Comparison of ENCODE assay signal across 8 mouse cellular contexts in the genomic region with DNA sequence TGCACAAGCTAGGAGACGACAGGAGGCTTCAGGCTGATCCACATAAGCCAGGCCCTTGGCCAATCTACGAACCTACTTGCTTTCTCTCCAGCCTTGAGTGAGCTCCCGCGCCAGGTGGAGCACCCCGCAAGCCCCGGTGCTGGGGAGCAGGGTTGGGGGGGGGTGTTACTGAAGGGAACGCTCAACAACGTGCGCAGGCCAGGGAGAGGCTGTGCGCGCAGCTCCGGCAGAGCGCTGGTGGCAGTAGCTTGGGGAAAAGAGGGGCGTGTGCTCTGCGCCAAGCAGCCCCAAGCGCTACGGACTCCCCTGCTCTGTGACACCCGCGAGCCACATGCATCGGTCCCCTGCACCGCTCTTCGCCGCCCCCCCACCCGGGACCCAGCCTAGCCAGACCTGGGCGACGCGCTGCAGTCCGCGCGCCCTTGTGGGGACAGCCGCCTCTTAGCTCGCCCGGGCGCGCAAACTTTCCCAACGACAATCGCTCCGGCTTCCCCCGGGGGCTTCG.
DNase-seq lines count a peak whose midpoint lies in the region; ATAC-seq and TF ChIP-seq lines count a peak whose summit lies in the region.

No protein-coding gene starts in this region.

- no peak for TF ChIP-seq CTCF in liver, embryonic 14.5 days (IDR thresholded peaks at IDR 0.05; ENCODE audit: low read depth)

- no peak overlapping the region for H3K27ac ChIP-seq in brown adipose tissue, adult 24 weeks (replicated peaks; ENCODE audit: low read depth, low read length)
- H3K27ac ChIP-seq in forebrain, embryonic 15.5 days (replicated peaks) = no peak overlapping the region; the same call in 1 of the 2 replicates
- H3K27ac ChIP-seq in intestine, embryonic 14.5 days (ENCODE audit: low read depth) = peak overlapping the region; percentile 78; the same call in 1 of the 2 replicates
- no peak overlapping the region for H3K27ac ChIP-seq in liver, embryonic 14.5 days

- peak overlapping the region; percentile 91 for H3K9ac ChIP-seq in forebrain, embryonic 15.5 days (replicated peaks)
- H3K9ac ChIP-seq in intestine, embryonic 14.5 days (ENCODE audit: low read length) = peak overlapping the region; percentile 84
- no peak overlapping the region for H3K9ac ChIP-seq in liver, embryonic 14.5 days (replicated peaks)

- no peaks in the 10 kb centered on the region for H3K36me3 ChIP-seq in forebrain, embryonic 15.5 days
- H3K36me3 ChIP-seq in intestine, embryonic 14.5 days (ENCODE audit: control insufficient read depth, insufficient read depth, low read length) = no peaks in the 10 kb centered on the region
- H3K36me3 ChIP-seq in liver, embryonic 14.5 days (replicated peaks; ENCODE audit: control insufficient read depth, insufficient read depth, low read depth) = no peaks in the 10 kb centered on the region

- peak; percentile 82 for ATAC-seq in forebrain, embryonic 15.5 days (replicated peaks)
- ATAC-seq in intestine, embryonic 14.5 days (replicated peaks; ENCODE audit: low FRiP score, low TSS enrichment, low read depth) = peak; percentile 61
- 0 out of 2 replicates have a peak, but pooled peaks have one; percentile 8 for ATAC-seq in liver, embryonic 14.5 days (ENCODE audit: insufficient read depth)
- no peak for ATAC-seq in monocyte, adult 5-6 weeks (replicated peaks; ENCODE audit: insufficient number of reproducible peaks, low FRiP score, low TSS enrichment, poor library complexity, severe bottlenecking)

- peak overlapping the region; percentile 98 for H3K4me2 ChIP-seq in forebrain, embryonic 15.5 days (replicated peaks)
- peak overlapping the region; percentile 97 for H3K4me2 ChIP-seq in intestine, embryonic 14.5 days (ENCODE audit: low read length)
- H3K4me2 ChIP-seq in liver, embryonic 14.5 days (ENCODE audit: low read depth) = peak overlapping the region; percentile 60

- TF ChIP-seq EP300 in liver, embryonic 14.5 days (IDR thresholded peaks at IDR 0.05; ENCODE audit: low read depth) = no peak

- no peaks in the 10 kb centered on the region for H3K9me3 ChIP-seq in forebrain, embryonic 15.5 days
- H3K9me3 ChIP-seq in intestine, embryonic 14.5 days (ENCODE audit: control insufficient read depth, low read length) = no peaks in the 10 kb centered on the region
- no peaks in the 10 kb centered on the region for H3K9me3 ChIP-seq in liver, embryonic 14.5 days (ENCODE audit: control insufficient read depth, low read length)

- H3K27me3 ChIP-seq in forebrain, embryonic 15.5 days = no peaks in the 10 kb centered on the region; the same call in none of the 2 replicates
- H3K27me3 ChIP-seq in intestine, embryonic 14.5 days (replicated peaks; ENCODE audit: control insufficient read depth, insufficient read depth, low read length) = no peaks in the 10 kb centered on the region; the same call in 1 of the 2 replicates
- peaks cover 29% of the 10 kb centered on the region for H3K27me3 ChIP-seq in liver, embryonic 14.5 days (ENCODE audit: control insufficient read depth, insufficient read depth, low read length)

- WGBS in forebrain, embryonic 15.5 days = under 1% methylated on average over 37 of the region's 40 CpGs
- WGBS in intestine, embryonic 14.5 days = under 1% methylated on average over 38 of the region's 40 CpGs
- WGBS in liver, embryonic 14.5 days (ENCODE audit: insufficient replicate concordance) = 1% methylated on average over 40 of the region's 40 CpGs

- H3K4me1 ChIP-seq in brown adipose tissue, adult 24 weeks (ENCODE audit: control insufficient read depth, insufficient read depth, insufficient read length, low read length) = no peaks in the 10 kb centered on the region
- H3K4me1 ChIP-seq in forebrain, embryonic 15.5 days = peaks cover 14% of the 10 kb centered on the region
- peaks cover 9% of the 10 kb centered on the region for H3K4me1 ChIP-seq in intestine, embryonic 14.5 days (replicated peaks; ENCODE audit: control insufficient read depth, insufficient read depth, low read length)
- H3K4me1 ChIP-seq in liver, embryonic 14.5 days (replicated peaks; ENCODE audit: control insufficient read depth in 2 of 2, insufficient read depth in 2 of 2, low read length in 1 of 2) = peaks cover 0 to 5% of the 10 kb centered on the region in 2 experiments; a peak in 1 of 4 replicates

- H3K4me3 ChIP-seq in brown adipose tissue, adult 24 weeks (ENCODE audit: insufficient read depth, low read depth, low read length) = peak overlapping the region; percentile 88
- peak overlapping the region; percentile 96 for H3K4me3 ChIP-seq in forebrain, embryonic 15.5 days
- peak overlapping the region; percentile 87 for H3K4me3 ChIP-seq in intestine, embryonic 14.5 days (ENCODE audit: low read depth, low read length)
- peak overlapping the region; percentile 53 to 61 for H3K4me3 ChIP-seq in liver, embryonic 14.5 days (ENCODE audit: insufficient read depth in 1 of 2, low read depth in 2 of 2, low read length in 2 of 2)

- DNase-seq in layer of hippocampus, adult 9-11 months = peak; percentile 6
- no peak for DNase-seq in layer of hippocampus, adult 9-10 months (ENCODE audit: low spot score)
- peak; percentile 80 for DNase-seq in intestine, embryonic 14.5 days (ENCODE audit: low spot score)
- DNase-seq in liver, embryonic 14.5 days (ENCODE audit: low read depth in 3 of 3, low spot score in 3 of 3) = no peak
- peak; percentile 41 for DNase-seq in right cerebral cortex, postnatal 14 days

Comparison
In these comparisons a context has a peak if more than half of its experiments do, and no peak if none do; other contexts are left out.
1. DNase-seq: peak in layer of hippocampus, adult 9-11 months (single experiment), intestine, embryonic 14.5 days (single experiment) and right cerebral cortex, postnatal 14 days (single experiment); none in layer of hippocampus, adult 9-10 months (single experiment) and liver, embryonic 14.5 days (0 of 3).
2. Peak in every context shown above with its lines, with median percentiles within 50 percentile points of each other: H3K4me3 ChIP-seq and H3K4me2 ChIP-seq.